Mouse (Mus musculus) ES-E14 (cell line): ENCODE measurements at regions not wholly inside any gene's neighbourhood (a gene's known extent, or its start where the extent isn't known, plus 50 kb on each side); places are given as distances from the start of the nearest gene placed in this dataset.

Experiments
- CHD2 ChIP-seq: IDR thresholded peaks from 2 replicates; pipeline ENCODE4 v1.6.1; 2014; ENCODE audit warnings: mild to moderate bottlenecking, low read depth, low read length, inconsistent platforms
- HCFC1 ChIP-seq: IDR thresholded peaks from 2 replicates; pipeline ENCODE4 v1.6.1; 2012; ENCODE audit warnings: low read length, inconsistent platforms, borderline replicate concordance; ENCODE audit not compliant: insufficient read depth
- MAFK ChIP-seq: IDR thresholded peaks from 2 replicates; pipeline ENCODE4 v1.6.1; 2014; ENCODE audit warnings: mild to moderate bottlenecking, low read depth, low read length, inconsistent platforms; ENCODE audit not compliant: insufficient read depth
- ZC3H11A ChIP-seq: IDR thresholded peaks from 2 replicates; pipeline ENCODE4 v1.6.1; 2012; ENCODE audit warnings: low read depth, mild to moderate bottlenecking, inconsistent platforms, low read length, borderline replicate concordance

GRCm38 (mm10) chr17:73055611-73056010 lies 52.2 kb upstream of the Lclat1 start:
- TF ChIP-seq ZC3H11A = no peak
- no peak for TF ChIP-seq CHD2
- TF ChIP-seq HCFC1 = no peak
- TF ChIP-seq MAFK = no peak
